Mouse (Mus musculus): ENCODE results near the gene Lrrc28. TPM values are rescaled to one million over a fixed set of nuclear protein-coding genes. Genes with fewer than 3 reads are reported as not detected.
A peak's percentile ranks its signal among the peaks of the same experiment; 100 is the strongest.
"Not testable (repeated sequence)": the region's sequence is repeated elsewhere in the genome, so short reads cannot be mapped to it uniquely, and the experiment has no call there.

Gene Lrrc28
- polyA plus RNA-seq, 1 experiment, result 38.7 TPM

- 44% methylated on average over 10 of the region's 10 CpGs for WGBS
Measured at GRCm38 (mm10) chr7:67528063-67528811, 116.8 kb downstream of the Lrrc28 start.

DNA sequence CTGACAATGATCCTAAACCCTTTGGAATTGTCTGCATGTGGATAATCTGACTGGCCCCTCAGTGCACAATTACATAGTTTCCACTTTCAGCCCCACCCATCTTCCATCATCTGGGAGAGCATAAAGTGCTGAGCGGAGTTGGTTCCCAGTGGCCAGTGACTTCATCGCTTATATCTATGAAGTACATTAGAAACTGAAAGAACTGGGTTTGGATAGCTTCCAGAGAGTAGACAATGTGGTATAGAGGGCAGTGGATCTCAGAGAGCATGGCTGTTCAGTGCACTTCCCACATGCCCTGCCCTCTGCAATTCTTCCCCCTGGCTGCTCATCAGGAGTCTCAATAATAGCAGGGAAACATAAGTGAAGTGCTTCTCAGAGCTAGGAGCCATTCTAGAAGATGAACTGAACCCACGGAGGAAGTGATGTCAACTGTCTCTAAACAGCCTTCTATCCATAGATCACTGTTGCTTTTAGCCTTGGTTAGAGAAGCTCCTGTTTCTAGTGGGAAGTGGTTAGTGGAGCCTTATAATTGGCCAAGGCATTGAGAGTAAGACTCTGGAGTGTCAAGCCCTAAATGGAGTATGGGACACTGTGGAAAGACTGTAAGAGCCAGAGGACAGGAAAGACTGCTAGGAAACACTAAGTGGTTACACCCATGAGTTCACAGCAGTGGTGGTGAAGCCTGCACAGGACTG, 119.0 kb downstream of the Lrrc28 start:
- Histone ChIP-seq H3K27me3 (ENCODE audit: control insufficient read depth, insufficient read depth, low read length) (no peaks in the 10 kb centered on the region), H3K4me1 (ENCODE audit: control insufficient read depth, insufficient read depth, low read length) (peaks cover 14% of the 10 kb centered on the region; the same call in 1 of the 2 replicates), H3K4me3 (replicated peaks; ENCODE audit: insufficient read depth, low read depth, low read length) (no peak overlapping the region), H3K27ac (ENCODE audit: insufficient read depth, low read length) (no peak overlapping the region)
- no peak for TF ChIP-seq CTCF (IDR thresholded peaks at IDR 0.05; ENCODE audit: borderline replicate concordance, insufficient read depth, low read depth, low read length)
- TF ChIP-seq POLR2A (IDR thresholded peaks at IDR 0.05; ENCODE audit: borderline replicate concordance, insufficient read depth, low read length), result no peak
- WGBS, result 86% methylated on average over 3 of the region's 3 CpGs
- no peak for DNase-seq

More at GRCm38 (mm10) chr7:67528063-67528811, 116.8 kb downstream of the Lrrc28 start:
- DNase-seq, result peak; percentile 63 to 66
- Histone ChIP-seq H3K4me3 (replicated peaks; ENCODE audit: insufficient read depth, low read depth, low read length) (no peak overlapping the region), H3K27ac (ENCODE audit: insufficient read depth, low read length) (no peak overlapping the region), H3K4me1 (ENCODE audit: control insufficient read depth, insufficient read depth, low read length) (peaks cover 14% of the 10 kb centered on the region; the same call in 1 of the 2 replicates), H3K27me3 (ENCODE audit: control insufficient read depth, insufficient read depth, low read length) (no peaks in the 10 kb centered on the region)
- TF ChIP-seq CTCF (IDR thresholded peaks at IDR 0.05; ENCODE audit: borderline replicate concordance, insufficient read depth, low read depth, low read length), result no peak
- TF ChIP-seq POLR2A (IDR thresholded peaks at IDR 0.05; ENCODE audit: borderline replicate concordance, insufficient read depth, low read length), result no peak

DNA sequence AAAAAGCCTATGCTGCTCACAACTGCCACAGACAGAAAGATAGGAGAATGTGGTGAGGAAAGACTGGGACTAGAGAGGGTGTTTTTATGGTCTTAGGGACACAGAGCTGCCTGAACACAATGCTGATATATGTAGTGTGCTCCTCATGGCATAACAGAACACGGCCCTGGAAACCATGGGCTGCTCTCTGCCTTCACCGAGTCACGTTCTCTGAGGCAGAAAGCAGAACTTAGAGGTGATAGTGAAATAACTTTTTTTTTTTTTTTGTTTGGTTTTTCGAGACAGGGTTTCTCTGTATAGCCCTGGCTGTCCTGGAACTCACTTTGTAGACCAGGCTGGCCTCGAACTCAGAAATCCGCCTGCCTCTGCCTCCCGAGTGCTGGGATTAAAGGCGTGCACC, 121.0 kb downstream of the Lrrc28 start:
- not testable (repeated sequence) for H3K27ac ChIP-seq (ENCODE audit: insufficient read depth, low read length); H3K27me3 ChIP-seq (ENCODE audit: control insufficient read depth, insufficient read depth, low read length); DNase-seq; H3K4me3 ChIP-seq (replicated peaks; ENCODE audit: insufficient read depth, low read depth, low read length)
- H3K4me1 ChIP-seq (ENCODE audit: control insufficient read depth, insufficient read depth, low read length), result peaks cover 11% of the 10 kb centered on the region; the same call in 1 of the 2 replicates
- whole genome bisulfite sequencing, result 96% methylated on average over 8 of the region's 8 CpGs

GRCm38 (mm10) chr7:67523400-67523799, 121.7 kb downstream of the Lrrc28 start:
- TF ChIP-seq CTCF (IDR thresholded peaks at IDR 0.05; ENCODE audit: borderline replicate concordance, insufficient read depth, low read depth, low read length) (no peak), POLR2A (IDR thresholded peaks at IDR 0.05; ENCODE audit: borderline replicate concordance, insufficient read depth, low read length) (no peak)
- no peak for DNase-seq
- H3K4me3 ChIP-seq (replicated peaks; ENCODE audit: insufficient read depth, low read depth, low read length), result no peak overlapping the region
- 90% methylated on average over 7 of the region's 7 CpGs for WGBS
- no peak overlapping the region for H3K27ac ChIP-seq (ENCODE audit: insufficient read depth, low read length)
- H3K4me1 ChIP-seq (ENCODE audit: control insufficient read depth, insufficient read depth, low read length), result peaks cover 6% of the 10 kb centered on the region; the same call in 1 of the 2 replicates
- no peaks in the 10 kb centered on the region for H3K27me3 ChIP-seq (ENCODE audit: control insufficient read depth, insufficient read depth, low read length)

DNA sequence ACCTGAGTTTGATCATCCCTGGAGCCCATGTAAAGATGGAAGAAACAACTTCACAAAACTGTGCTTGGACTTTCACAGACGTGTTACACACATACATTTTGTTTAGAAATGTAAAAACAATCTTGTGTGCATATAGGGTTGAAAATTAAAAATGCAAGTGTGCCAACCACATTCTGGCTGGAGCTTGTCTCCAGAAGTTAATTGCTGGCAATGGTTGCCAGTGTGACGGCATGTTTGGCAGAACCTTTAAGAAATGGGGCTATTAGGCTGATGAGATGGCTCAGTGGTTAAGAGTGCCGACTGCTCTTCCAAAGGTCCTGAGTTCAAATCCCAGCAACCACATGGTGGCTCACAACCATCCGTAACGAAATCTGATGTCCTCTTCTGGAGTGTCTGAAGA, 123.3 kb downstream of the Lrrc28 start:
- H3K4me1 ChIP-seq (ENCODE audit: control insufficient read depth, insufficient read depth, low read length); DNase-seq; H3K4me3 ChIP-seq (replicated peaks; ENCODE audit: insufficient read depth, low read depth, low read length); H3K27me3 ChIP-seq (ENCODE audit: control insufficient read depth, insufficient read depth, low read length); H3K27ac ChIP-seq (ENCODE audit: insufficient read depth, low read length): not testable (repeated sequence)
- 76% methylated on average over 5 of the region's 5 CpGs for WGBS

DNA sequence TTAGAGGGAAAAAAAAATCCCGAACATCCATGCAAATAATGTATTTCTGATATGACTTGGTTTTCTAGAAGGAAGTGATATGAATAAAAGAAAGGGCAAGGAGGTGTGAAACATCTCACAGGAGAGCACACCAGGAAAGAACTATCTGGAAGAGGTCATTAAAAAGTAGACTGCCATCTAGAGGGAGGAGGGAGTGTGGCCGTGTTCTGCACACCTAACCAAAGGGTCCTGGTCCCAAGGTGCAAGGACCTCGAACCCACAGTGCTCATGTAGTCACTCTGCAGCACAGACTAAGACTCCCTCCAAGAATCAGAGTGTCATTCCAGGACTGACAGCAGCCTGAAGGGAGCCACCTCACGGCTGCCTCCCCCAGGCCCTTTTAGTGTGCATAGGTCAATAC, 124.1 kb downstream of the Lrrc28 start:
- Histone ChIP-seq H3K4me1 (ENCODE audit: control insufficient read depth, insufficient read depth, low read length) (no peaks in the 10 kb centered on the region; the same call in 1 of the 2 replicates), H3K4me3 (replicated peaks; ENCODE audit: insufficient read depth, low read depth, low read length) (no peak overlapping the region), H3K27me3 (ENCODE audit: control insufficient read depth, insufficient read depth, low read length) (no peaks in the 10 kb centered on the region), H3K27ac (ENCODE audit: insufficient read depth, low read length) (no peak overlapping the region)
- no peak for DNase-seq
- 89% methylated on average over 4 of the region's 4 CpGs for WGBS
- no peak for TF ChIP-seq POLR2A (IDR thresholded peaks at IDR 0.05; ENCODE audit: borderline replicate concordance, insufficient read depth, low read length)
- peak; percentile 34; the same call in 1 of the 2 replicates for TF ChIP-seq CTCF (IDR thresholded peaks at IDR 0.05; ENCODE audit: borderline replicate concordance, insufficient read depth, low read depth, low read length)

DNA sequence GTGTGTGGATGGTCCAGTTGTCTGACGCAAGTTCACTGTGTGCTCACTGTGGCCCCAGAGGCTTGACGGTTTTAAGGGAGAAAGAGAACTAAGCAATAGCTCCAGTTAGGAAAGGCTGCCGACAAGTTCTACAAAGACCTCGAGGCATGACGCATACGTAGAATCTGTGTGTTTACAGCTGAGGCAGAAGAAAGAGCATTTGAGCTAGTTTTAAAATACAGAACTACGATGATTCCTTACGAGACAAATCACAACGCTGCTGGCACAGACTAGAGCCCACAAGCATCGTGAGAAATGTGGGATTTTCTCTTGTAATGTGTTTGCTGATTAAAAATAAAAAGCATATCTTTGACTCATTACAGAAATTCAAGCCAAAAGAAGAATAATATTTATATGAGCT, 125.1 kb downstream of the Lrrc28 start:
- Histone ChIP-seq H3K4me1 (ENCODE audit: control insufficient read depth, insufficient read depth, low read length) (peaks cover 8% of the 10 kb centered on the region), H3K27me3 (ENCODE audit: control insufficient read depth, insufficient read depth, low read length) (no peaks in the 10 kb centered on the region), H3K27ac (ENCODE audit: insufficient read depth, low read length) (no peak overlapping the region), H3K4me3 (replicated peaks; ENCODE audit: insufficient read depth, low read depth, low read length) (no peak overlapping the region)
- DNase-seq, result no peak
- WGBS, result 96% methylated on average over 10 of the region's 10 CpGs
- TF ChIP-seq CTCF (IDR thresholded peaks at IDR 0.05; ENCODE audit: borderline replicate concordance, insufficient read depth, low read depth, low read length) (no peak), POLR2A (IDR thresholded peaks at IDR 0.05; ENCODE audit: borderline replicate concordance, insufficient read depth, low read length) (no peak)

DNA sequence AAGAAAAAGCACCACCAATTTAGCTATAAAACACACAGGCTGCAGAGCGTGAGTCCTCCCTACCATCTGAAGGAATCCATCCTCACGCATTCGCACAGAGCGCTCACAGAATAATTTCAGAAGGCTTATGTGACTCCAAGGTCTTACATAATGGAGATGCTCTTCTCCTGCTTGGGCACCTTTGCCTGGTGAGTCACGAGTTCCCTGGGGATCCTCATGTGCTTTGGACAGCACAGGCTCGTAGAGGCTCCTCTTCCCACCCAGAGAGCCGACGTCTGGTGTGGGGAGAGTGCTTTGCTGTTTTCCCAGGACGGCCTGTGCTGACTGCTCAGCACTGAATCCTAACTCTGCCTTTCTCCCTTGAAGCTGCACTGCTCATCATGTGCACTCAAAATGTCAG, 129.4 kb downstream of the Lrrc28 start:
- Histone ChIP-seq H3K4me3 (replicated peaks; ENCODE audit: insufficient read depth, low read depth, low read length) (no peak overlapping the region), H3K27me3 (ENCODE audit: control insufficient read depth, insufficient read depth, low read length) (no peaks in the 10 kb centered on the region), H3K4me1 (ENCODE audit: control insufficient read depth, insufficient read depth, low read length) (peaks cover 11% of the 10 kb centered on the region), H3K27ac (ENCODE audit: insufficient read depth, low read length) (no peak overlapping the region; the same call in 1 of the 2 replicates)
- WGBS, result 50% methylated on average over 9 of the region's 9 CpGs
- peak; percentile 39 to 53 for DNase-seq
- no peak for TF ChIP-seq CTCF (IDR thresholded peaks at IDR 0.05; ENCODE audit: borderline replicate concordance, insufficient read depth, low read depth, low read length)
- no peak for TF ChIP-seq POLR2A (IDR thresholded peaks at IDR 0.05; ENCODE audit: borderline replicate concordance, insufficient read depth, low read length)
